Mouse (Mus musculus): Measurements from ENCODE around the gene Insc. TPM values are rescaled to one million over a fixed set of nuclear protein-coding genes. Genes with fewer than 3 reads are reported as not detected.

Gene Insc
- total and polyA plus RNA-seq, 3 experiments, result 0.16 to 0.64 (median 0.25) TPM

GRCm38 (mm10) chr7:114753471-114753870 lies 10.0 kb downstream of the Insc start:
- intact Hi-C loops (cut with DNase I), result no loop called here
- Histone ChIP-seq H3K27ac (no peak overlapping the region), H3K9ac (ENCODE audit: low read depth, low read length) (no peak overlapping the region), H3K4me3 (no peak overlapping the region), H3K79me2 (replicated peaks; ENCODE audit: control insufficient read depth, insufficient read depth, low read length) (no peaks in the 10 kb centered on the region), H3K27me3 (ENCODE audit: control insufficient read depth, insufficient read depth, low read length) (no peaks in the 10 kb centered on the region), H3K36me3 (ENCODE audit: control insufficient read depth, insufficient read depth, low read length) (no peaks in the 10 kb centered on the region), H3K4me1 (ENCODE audit: control insufficient read depth, insufficient read depth, low read length) (no peaks in the 10 kb centered on the region)
- 83% methylated on average over 2 of the region's 2 CpGs for WGBS
- DNase-seq, result no peak
- no peak for TF ChIP-seq POLR2A (IDR thresholded peaks at IDR 0.05; ENCODE audit: insufficient read depth, low read depth, low read length)
- TF ChIP-seq EP300 (IDR thresholded peaks at IDR 0.05; ENCODE audit: insufficient read depth, low read depth, low read length), result no peak
- no peak for TF ChIP-seq CTCF (IDR thresholded peaks at IDR 0.05)

GRCm38 (mm10) chr7:114754196-114754595 lies 10.7 kb downstream of the Insc start:
- Histone ChIP-seq H3K4me3 (no peak overlapping the region), H3K79me2 (replicated peaks; ENCODE audit: control insufficient read depth, insufficient read depth, low read length) (no peaks in the 10 kb centered on the region), H3K4me1 (ENCODE audit: control insufficient read depth, insufficient read depth, low read length) (no peaks in the 10 kb centered on the region), H3K27ac (no peak overlapping the region), H3K9ac (ENCODE audit: low read depth, low read length) (no peak overlapping the region), H3K27me3 (ENCODE audit: control insufficient read depth, insufficient read depth, low read length) (no peaks in the 10 kb centered on the region), H3K36me3 (ENCODE audit: control insufficient read depth, insufficient read depth, low read length) (no peaks in the 10 kb centered on the region)
- DNase-seq, result no peak
- WGBS, result 27% methylated on average over 1 of the region's 1 CpGs
- intact Hi-C loops (cut with DNase I), result no loop called here
- TF ChIP-seq EP300 (IDR thresholded peaks at IDR 0.05; ENCODE audit: insufficient read depth, low read depth, low read length) (no peak), CTCF (IDR thresholded peaks at IDR 0.05) (no peak), POLR2A (IDR thresholded peaks at IDR 0.05; ENCODE audit: insufficient read depth, low read depth, low read length) (no peak)

GRCm38 (mm10) chr7:114754626-114755025 lies 11.1 kb downstream of the Insc start:
- Histone ChIP-seq H3K27me3 (ENCODE audit: control insufficient read depth, insufficient read depth, low read length) (no peaks in the 10 kb centered on the region), H3K9ac (ENCODE audit: low read depth, low read length) (no peak overlapping the region), H3K79me2 (replicated peaks; ENCODE audit: control insufficient read depth, insufficient read depth, low read length) (no peaks in the 10 kb centered on the region), H3K4me1 (ENCODE audit: control insufficient read depth, insufficient read depth, low read length) (no peaks in the 10 kb centered on the region), H3K27ac (no peak overlapping the region), H3K4me3 (no peak overlapping the region), H3K36me3 (ENCODE audit: control insufficient read depth, insufficient read depth, low read length) (no peaks in the 10 kb centered on the region)
- DNase-seq, result no peak
- WGBS, result 85% methylated on average over 8 of the region's 8 CpGs
- intact Hi-C loops (cut with DNase I), result no loop called here
- TF ChIP-seq EP300 (IDR thresholded peaks at IDR 0.05; ENCODE audit: insufficient read depth, low read depth, low read length) (no peak), CTCF (IDR thresholded peaks at IDR 0.05) (no peak), POLR2A (IDR thresholded peaks at IDR 0.05; ENCODE audit: insufficient read depth, low read depth, low read length) (no peak)

- Histone ChIP-seq H3K4me1 (ENCODE audit: control insufficient read depth, insufficient read depth, low read length) (peaks cover 1% of the 10 kb centered on the region; the same call in 1 of the 2 replicates), H3K36me3 (ENCODE audit: control insufficient read depth, insufficient read depth, low read length) (peaks cover 3% of the 10 kb centered on the region), H3K79me2 (replicated peaks; ENCODE audit: control insufficient read depth, insufficient read depth, low read length) (no peaks in the 10 kb centered on the region), H3K27me3 (ENCODE audit: control insufficient read depth, insufficient read depth, low read length) (no peaks in the 10 kb centered on the region), H3K9ac (ENCODE audit: low read depth, low read length) (no peak overlapping the region), H3K27ac (peak overlapping the region; percentile 47), H3K4me3 (no peak overlapping the region)
- intact Hi-C loops (cut with DNase I), result no loop called here
- WGBS, result 35% methylated on average over 2 of the region's 2 CpGs
- no peak for TF ChIP-seq CTCF (IDR thresholded peaks at IDR 0.05)
- no peak for TF ChIP-seq EP300 (IDR thresholded peaks at IDR 0.05; ENCODE audit: insufficient read depth, low read depth, low read length)
- no peak for TF ChIP-seq POLR2A (IDR thresholded peaks at IDR 0.05; ENCODE audit: insufficient read depth, low read depth, low read length)
- peak in 1 of 2 experiments; percentile 23 for DNase-seq
These were observed 19.2 kb downstream of the Insc start for GRCm38 (mm10) chr7:114762660-114763059.

GRCm38 (mm10) chr7:114765273-114765672 lies 21.8 kb downstream of the Insc start:
- no peak overlapping the region for H3K27ac ChIP-seq
- TF ChIP-seq EP300 (IDR thresholded peaks at IDR 0.05; ENCODE audit: insufficient read depth, low read depth, low read length) (no peak), POLR2A (IDR thresholded peaks at IDR 0.05; ENCODE audit: insufficient read depth, low read depth, low read length) (no peak), CTCF (IDR thresholded peaks at IDR 0.05) (no peak)
- H3K4me3 ChIP-seq, result no peak overlapping the region
- no peak overlapping the region for H3K9ac ChIP-seq (ENCODE audit: low read depth, low read length)
- intact Hi-C loops (cut with DNase I), result no loop called here
- DNase-seq, result no peak
- H3K27me3 ChIP-seq (ENCODE audit: control insufficient read depth, insufficient read depth, low read length), result no peaks in the 10 kb centered on the region
- H3K4me1 ChIP-seq (ENCODE audit: control insufficient read depth, insufficient read depth, low read length), result peaks cover 1% of the 10 kb centered on the region; the same call in 1 of the 2 replicates
- 83% methylated on average over 3 of the region's 3 CpGs for WGBS
- no peaks in the 10 kb centered on the region for H3K79me2 ChIP-seq (replicated peaks; ENCODE audit: control insufficient read depth, insufficient read depth, low read length)
- H3K36me3 ChIP-seq (ENCODE audit: control insufficient read depth, insufficient read depth, low read length), result peaks cover 3% of the 10 kb centered on the region

GRCm38 (mm10) chr7:114766523-114766922 lies 23.0 kb downstream of the Insc start:
- Histone ChIP-seq H3K9ac (ENCODE audit: low read depth, low read length) (no peak overlapping the region), H3K4me3 (no peak overlapping the region), H3K27me3 (ENCODE audit: control insufficient read depth, insufficient read depth, low read length) (no peaks in the 10 kb centered on the region), H3K27ac (no peak overlapping the region), H3K79me2 (replicated peaks; ENCODE audit: control insufficient read depth, insufficient read depth, low read length) (no peaks in the 10 kb centered on the region), H3K36me3 (ENCODE audit: control insufficient read depth, insufficient read depth, low read length) (peaks cover 3% of the 10 kb centered on the region), H3K4me1 (ENCODE audit: control insufficient read depth, insufficient read depth, low read length) (peaks cover 1% of the 10 kb centered on the region; the same call in 1 of the 2 replicates)
- TF ChIP-seq CTCF (IDR thresholded peaks at IDR 0.05), result no peak
- no peak for TF ChIP-seq POLR2A (IDR thresholded peaks at IDR 0.05; ENCODE audit: insufficient read depth, low read depth, low read length)
- no peak for TF ChIP-seq EP300 (IDR thresholded peaks at IDR 0.05; ENCODE audit: insufficient read depth, low read depth, low read length)
- 66% methylated on average over 3 of the region's 3 CpGs for WGBS
- intact Hi-C loops (cut with DNase I), result no loop called here
- no peak for DNase-seq

Data from heart, adult 2 months (tissue).